Mouse (Mus musculus): ENCODE data around the gene Adck1. TPM values are rescaled to one million over a fixed set of nuclear protein-coding genes. Genes with fewer than 3 reads are reported as not detected.
"Not testable (repeated sequence)": the region's sequence is repeated elsewhere in the genome, so short reads cannot be mapped to it uniquely, and the experiment has no call there.

The Adck1 gene
- total and polyA plus RNA-seq, 3 experiments = 25.0 to 37.4 (median 26.3) TPM

DNA sequence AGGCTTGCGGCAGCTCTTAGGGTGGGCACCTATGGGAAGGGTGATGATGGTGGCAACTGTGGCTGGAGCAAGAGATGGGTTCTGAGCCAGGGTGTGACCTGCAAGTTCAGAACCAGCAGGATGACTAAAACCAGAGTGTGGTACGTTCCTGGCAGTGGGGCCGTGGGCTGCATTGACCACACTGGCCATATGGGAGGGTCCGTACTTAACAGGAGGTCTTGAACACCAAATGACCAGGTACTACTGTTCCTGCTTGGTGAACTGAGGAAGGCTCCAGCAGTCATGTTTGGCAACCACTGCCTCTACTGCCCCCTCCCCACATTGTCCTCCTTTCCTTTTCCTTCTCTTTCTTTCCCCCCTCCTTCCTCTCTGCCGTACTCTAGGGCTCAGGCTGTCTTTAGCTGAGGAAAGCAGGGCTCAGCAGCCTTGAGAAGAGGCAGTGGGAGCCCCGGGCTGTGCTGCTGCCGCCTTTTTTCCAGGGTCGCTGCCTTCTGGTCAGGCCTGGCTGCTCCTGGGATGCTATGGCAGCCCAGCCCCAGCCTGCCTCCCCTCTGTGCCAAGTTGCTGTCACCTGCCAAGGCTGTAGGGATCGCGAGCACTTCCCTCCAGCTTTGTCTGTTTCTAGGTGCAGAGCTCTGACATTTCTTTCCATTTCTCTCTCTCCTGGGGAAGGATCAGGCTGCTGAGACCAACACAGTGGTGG lies 103.4 kb downstream of the Adck1 start:
- H3K27ac ChIP-seq = no peak overlapping the region
- H3K79me2 ChIP-seq (replicated peaks; ENCODE audit: control insufficient read depth, insufficient read depth, low read length) = no peaks in the 10 kb centered on the region
- H3K27me3 ChIP-seq (ENCODE audit: control insufficient read depth, insufficient read depth, low read length) = no peaks in the 10 kb centered on the region
- no peak overlapping the region for H3K9ac ChIP-seq (ENCODE audit: low read depth, low read length)
- no peaks in the 10 kb centered on the region for H3K36me3 ChIP-seq (ENCODE audit: control insufficient read depth, insufficient read depth, low read length)
- no peak for DNase-seq
- no peaks in the 10 kb centered on the region for H3K4me1 ChIP-seq (ENCODE audit: control insufficient read depth, insufficient read depth, low read length)
- 74% methylated on average over 10 of the region's 10 CpGs for WGBS
- intact Hi-C loops (cut with DNase I) = no loop called here
- no peak for TF ChIP-seq POLR2A (IDR thresholded peaks at IDR 0.05; ENCODE audit: insufficient read depth, low read depth, low read length)
- H3K4me3 ChIP-seq = no peak overlapping the region

- no peak for DNase-seq
- no peak overlapping the region for H3K27ac ChIP-seq
- intact Hi-C loops (cut with DNase I) = no loop called here
- TF ChIP-seq EP300 (IDR thresholded peaks at IDR 0.05; ENCODE audit: insufficient read depth, low read depth, low read length) (no peak), CTCF (IDR thresholded peaks at IDR 0.05) (no peak), POLR2A (IDR thresholded peaks at IDR 0.05; ENCODE audit: insufficient read depth, low read depth, low read length) (no peak)
- no peaks in the 10 kb centered on the region for H3K79me2 ChIP-seq (replicated peaks; ENCODE audit: control insufficient read depth, insufficient read depth, low read length)
- H3K36me3 ChIP-seq (ENCODE audit: control insufficient read depth, insufficient read depth, low read length) = no peaks in the 10 kb centered on the region
- no peak overlapping the region for H3K9ac ChIP-seq (ENCODE audit: low read depth, low read length)
- no peaks in the 10 kb centered on the region for H3K27me3 ChIP-seq (ENCODE audit: control insufficient read depth, insufficient read depth, low read length)
- no peak overlapping the region for H3K4me3 ChIP-seq
- WGBS = 79% methylated on average over 6 of the region's 6 CpGs
- H3K4me1 ChIP-seq (ENCODE audit: control insufficient read depth, insufficient read depth, low read length) = no peaks in the 10 kb centered on the region
Observed at GRCm38 (mm10) chr12:88466801-88467200, 106.4 kb downstream of the Adck1 start.

GRCm38 (mm10) chr12:88467257-88467656 lies 106.9 kb downstream of the Adck1 start:
- no peaks in the 10 kb centered on the region for H3K27me3 ChIP-seq (ENCODE audit: control insufficient read depth, insufficient read depth, low read length)
- no peak overlapping the region for H3K4me3 ChIP-seq
- no peak for DNase-seq
- WGBS = 60% methylated on average over 3 of the region's 3 CpGs
- H3K4me1 ChIP-seq (ENCODE audit: control insufficient read depth, insufficient read depth, low read length) = no peaks in the 10 kb centered on the region
- intact Hi-C loops (cut with DNase I) = no loop called here
- TF ChIP-seq EP300 (IDR thresholded peaks at IDR 0.05; ENCODE audit: insufficient read depth, low read depth, low read length) = no peak
- no peak overlapping the region for H3K27ac ChIP-seq
- no peaks in the 10 kb centered on the region for H3K36me3 ChIP-seq (ENCODE audit: control insufficient read depth, insufficient read depth, low read length)
- H3K9ac ChIP-seq (ENCODE audit: low read depth, low read length) = no peak overlapping the region
- no peaks in the 10 kb centered on the region for H3K79me2 ChIP-seq (replicated peaks; ENCODE audit: control insufficient read depth, insufficient read depth, low read length)

DNA sequence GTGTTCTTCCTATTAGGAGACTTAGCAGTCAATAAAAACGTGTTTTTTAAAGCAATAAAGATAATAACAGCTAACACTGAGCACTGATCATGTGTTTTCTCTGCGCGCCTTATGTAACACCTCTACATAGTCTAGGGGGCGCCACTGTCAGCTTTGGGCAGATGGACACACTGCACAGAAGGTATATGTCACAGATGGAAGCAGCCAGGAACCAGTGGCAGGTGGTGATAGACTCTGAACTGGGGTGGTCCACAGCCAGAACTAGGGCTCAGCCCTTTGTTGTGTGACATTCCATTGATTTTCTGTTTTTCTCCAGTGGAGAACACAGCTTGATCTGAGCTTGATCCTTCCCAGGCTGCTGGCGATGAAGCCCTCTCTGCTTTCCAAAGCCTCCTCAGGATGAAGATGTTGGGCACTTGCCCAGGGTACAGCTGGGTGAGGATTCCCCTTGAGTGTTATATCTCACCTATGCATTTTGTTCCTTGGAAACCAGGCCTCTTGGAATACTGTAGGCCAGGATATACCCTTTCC lies 107.6 kb downstream of the Adck1 start:
- H3K79me2 ChIP-seq (replicated peaks; ENCODE audit: control insufficient read depth, insufficient read depth, low read length) = no peaks in the 10 kb centered on the region
- H3K4me3 ChIP-seq = no peak overlapping the region
- H3K9ac ChIP-seq (ENCODE audit: low read depth, low read length) = no peak overlapping the region
- H3K27ac ChIP-seq = no peak overlapping the region
- H3K36me3 ChIP-seq (ENCODE audit: control insufficient read depth, insufficient read depth, low read length) = no peaks in the 10 kb centered on the region
- TF ChIP-seq CTCF (IDR thresholded peaks at IDR 0.05) (no peak), POLR2A (IDR thresholded peaks at IDR 0.05; ENCODE audit: insufficient read depth, low read depth, low read length) (no peak), EP300 (IDR thresholded peaks at IDR 0.05; ENCODE audit: insufficient read depth, low read depth, low read length) (no peak)
- H3K4me1 ChIP-seq (ENCODE audit: control insufficient read depth, insufficient read depth, low read length) = no peaks in the 10 kb centered on the region
- 69% methylated on average over 5 of the region's 5 CpGs for WGBS
- no peaks in the 10 kb centered on the region for H3K27me3 ChIP-seq (ENCODE audit: control insufficient read depth, insufficient read depth, low read length)
- intact Hi-C loops (cut with DNase I) = no loop called here
- no peak for DNase-seq

DNA sequence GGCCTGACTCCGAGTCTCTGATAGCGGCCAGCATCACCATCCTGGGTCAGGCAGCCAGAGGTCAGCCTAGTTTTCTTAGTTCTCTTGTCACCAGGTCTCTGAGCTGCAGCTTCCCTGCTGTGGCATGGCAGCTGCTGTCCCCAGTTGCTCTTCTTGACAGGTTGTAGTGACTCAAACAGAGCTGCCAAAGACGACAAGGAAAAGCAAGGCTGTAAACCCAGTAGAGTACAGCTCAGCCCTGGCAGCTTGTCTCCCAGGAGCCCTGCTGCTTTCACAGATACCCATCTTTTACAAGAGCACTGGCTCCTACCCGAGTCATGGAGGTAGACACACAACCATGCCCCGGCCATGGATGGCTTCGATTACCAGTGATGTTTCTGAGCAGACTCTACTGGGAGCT lies 108.3 kb downstream of the Adck1 start:
- Histone ChIP-seq H3K4me1 (ENCODE audit: control insufficient read depth, insufficient read depth, low read length) (no peaks in the 10 kb centered on the region), H3K4me3 (no peak overlapping the region), H3K27ac (no peak overlapping the region), H3K36me3 (ENCODE audit: control insufficient read depth, insufficient read depth, low read length) (no peaks in the 10 kb centered on the region), H3K79me2 (replicated peaks; ENCODE audit: control insufficient read depth, insufficient read depth, low read length) (no peaks in the 10 kb centered on the region), H3K9ac (ENCODE audit: low read depth, low read length) (no peak overlapping the region), H3K27me3 (ENCODE audit: control insufficient read depth, insufficient read depth, low read length) (no peaks in the 10 kb centered on the region)
- 49% methylated on average over 6 of the region's 6 CpGs for WGBS
- TF ChIP-seq EP300 (IDR thresholded peaks at IDR 0.05; ENCODE audit: insufficient read depth, low read depth, low read length) (no peak), POLR2A (IDR thresholded peaks at IDR 0.05; ENCODE audit: insufficient read depth, low read depth, low read length) (no peak), CTCF (IDR thresholded peaks at IDR 0.05) (no peak)
- no peak for DNase-seq
- intact Hi-C loops (cut with DNase I) = no loop called here

GRCm38 (mm10) chr12:88471884-88472283 lies 111.5 kb downstream of the Adck1 start:
- H3K9ac ChIP-seq (ENCODE audit: low read depth, low read length); H3K4me3 ChIP-seq; H3K4me1 ChIP-seq (ENCODE audit: control insufficient read depth, insufficient read depth, low read length); H3K36me3 ChIP-seq (ENCODE audit: control insufficient read depth, insufficient read depth, low read length); DNase-seq; H3K79me2 ChIP-seq (replicated peaks; ENCODE audit: control insufficient read depth, insufficient read depth, low read length); H3K27ac ChIP-seq; intact Hi-C loops (cut with DNase I); H3K27me3 ChIP-seq (ENCODE audit: control insufficient read depth, insufficient read depth, low read length): not testable (repeated sequence)
- 53% methylated on average over 10 of the region's 10 CpGs for WGBS
